ENCODE assay signal across 11 mouse cellular contexts in the genomic region with DNA sequence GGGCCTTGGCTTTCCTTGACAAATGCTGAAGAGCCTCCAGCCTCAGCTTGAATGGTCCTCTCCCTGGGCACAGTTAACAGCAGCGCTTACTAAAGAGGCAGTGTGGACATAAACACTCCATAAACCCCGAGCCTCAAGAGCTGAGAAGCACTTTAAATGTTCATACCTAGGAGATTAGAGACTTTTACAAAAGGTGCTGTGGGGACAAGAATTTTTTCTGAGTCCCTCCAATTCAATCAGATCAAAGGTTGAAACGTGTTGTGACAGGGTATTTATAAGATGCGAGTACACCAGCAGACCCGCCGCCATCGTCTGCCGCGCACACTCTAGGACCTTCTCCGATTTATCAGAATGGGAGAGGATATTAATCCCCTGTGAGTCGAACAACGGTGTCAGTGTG. TPM values are rescaled to one million over a fixed set of nuclear protein-coding genes. Genes with fewer than 3 reads are reported as not detected.
DNase-seq lines count a peak whose midpoint lies in the region; ATAC-seq and TF ChIP-seq lines count a peak whose summit lies in the region.
"Had no signal": no experiment of that assay in that cellular context is flagged by ENCODE, and none has a peak within 500 bp of the region (broad histone marks: within the 10 kb centered on the region; RNA-seq: fewer than 3 reads in every experiment).

No protein-coding gene starts in this region.

- peak; percentile 84 for DNase-seq in heart, adult 11 months
- no peak for DNase-seq in heart, adult 9 months (ENCODE audit: low spot score in 2 of 2)
- DNase-seq in R1 (ENCODE audit: low read depth, low spot score), result peak; percentile 16
- peak; percentile 44 for DNase-seq in heart, postnatal 0 days (ENCODE audit: low spot score)
- DNase-seq in thymus, postnatal 0 days (ENCODE audit: low spot score), result no peak
- no peak for DNase-seq in urinary bladder, postnatal 14 days (ENCODE audit: low spot score)
- DNase-seq: gastrocnemius, postnatal 36 days had no signal

- peak overlapping the region; percentile 26; the same call in 1 of the 2 replicates for H3K9ac ChIP-seq in heart, postnatal 0 days (replicated peaks; ENCODE audit: low read depth, low read length)
- 0 out of 2 replicates have a peak overlapping the region, but pooled peaks have one; percentile 9 for H3K9ac ChIP-seq in liver, embryonic 16.5 days (ENCODE audit: low read depth, low read length)

- 0 out of 2 replicates have a peak overlapping the region, but pooled peaks have one; percentile 16 for H3K27ac ChIP-seq in heart, postnatal 0 days (ENCODE audit: low read depth)
- peak overlapping the region; percentile 50 for H3K27ac ChIP-seq in liver, embryonic 16.5 days (ENCODE audit: low read length)

- TF ChIP-seq CTCF in heart, postnatal 0 days (IDR thresholded peaks at IDR 0.05; ENCODE audit: low read depth), result no peak

- 7% methylated on average over 12 of the region's 12 CpGs for WGBS in heart, postnatal 0 days
- 3% methylated on average over 12 of the region's 12 CpGs for WGBS in liver, embryonic 16.5 days (ENCODE audit: insufficient replicate concordance)

- no peaks in the 10 kb centered on the region for H3K36me3 ChIP-seq in heart, postnatal 0 days (replicated peaks; ENCODE audit: control insufficient read depth, insufficient read depth, low read length)
- no peaks in the 10 kb centered on the region for H3K36me3 ChIP-seq in liver, embryonic 16.5 days (ENCODE audit: control insufficient read depth, insufficient read depth)

- no peaks in the 10 kb centered on the region for H3K4me1 ChIP-seq in heart, postnatal 0 days (ENCODE audit: control insufficient read depth, insufficient read depth)
- H3K4me1 ChIP-seq in liver, embryonic 16.5 days (ENCODE audit: control insufficient read depth, low read depth, low read length), result no peaks in the 10 kb centered on the region; the same call in 1 of the 2 replicates

- ATAC-seq in heart, postnatal 0 days (ENCODE audit: insufficient read depth, low read depth), result no peak
- no peak for ATAC-seq in liver, embryonic 16.5 days (ENCODE audit: low read depth)
- ATAC-seq in erythroblast, adult 5-6 weeks (replicated peaks; ENCODE audit: low FRiP score, poor library complexity, severe bottlenecking), result no peak

- TF ChIP-seq EP300 in heart, postnatal 0 days (IDR thresholded peaks at IDR 0.05; ENCODE audit: low read depth), result no peak

- peaks cover 11% of the 10 kb centered on the region; the same call in 1 of the 2 replicates for H3K27me3 ChIP-seq in heart, postnatal 0 days (ENCODE audit: control insufficient read depth, insufficient read depth, low read length)
- H3K27me3 ChIP-seq in liver, embryonic 16.5 days (ENCODE audit: control insufficient read depth, insufficient read depth, low read depth, low read length), result peaks cover 82% of the 10 kb centered on the region

- no peaks in the 10 kb centered on the region for H3K9me3 ChIP-seq in heart, postnatal 0 days (replicated peaks; ENCODE audit: control insufficient read depth, low read length)
- no peaks in the 10 kb centered on the region for H3K9me3 ChIP-seq in liver, embryonic 16.5 days (replicated peaks; ENCODE audit: control insufficient read depth, low read length)

- peak overlapping the region; percentile 88 for H3K4me3 ChIP-seq in heart, postnatal 0 days (ENCODE audit: low read depth, low read length)
- peak overlapping the region; percentile 62 for H3K4me3 ChIP-seq in liver, embryonic 16.5 days (ENCODE audit: low read depth, low read length)

- peak overlapping the region; percentile 93 for H3K4me2 ChIP-seq in heart, postnatal 0 days (ENCODE audit: low read depth, low read length)
- H3K4me2 ChIP-seq in liver, embryonic 16.5 days (ENCODE audit: low read depth, low read length), result peak overlapping the region; percentile 53

RNA-seq across cellular contexts. Expression of a gene that starts 1.2 kb away (rescaled TPM):
- total RNA-seq in heart, postnatal 0 days (2014; rRNA removed; ENCODE audit: low replicate concordance), result 23.1 and 31.5 TPM in 2 replicates
- 17.3 and 17.8 TPM in 2 replicates for polyA plus RNA-seq in heart, postnatal 0 days (2015; fragmentation: Nextera tagmentation; extraction: Ambion mirVana)
- 6.8 and 7.6 TPM in 2 replicates for polyA plus RNA-seq in liver, embryonic 16.5 days (2015; fragmentation: Nextera tagmentation; extraction: Ambion mirVana)
- polyA plus RNA-seq in thymus, postnatal 0 days (2015; fragmentation: Nextera tagmentation; extraction: Ambion mirVana), result 0.12 TPM in 2 replicates
- total RNA-seq in erythroblast, adult 5-6 weeks (2015; ENCODE audit: low replicate concordance), result not detected in 2 replicates
- not detected in 2 replicates for total RNA-seq in erythroblast, adult 5-6 weeks (2017; ENCODE audit: low replicate concordance)
- total RNA-seq: common myeloid progenitor, adult 5-6 weeks; monocyte, adult 5-6 weeks had no signal

Comparison
In these comparisons a context has a peak if more than half of its experiments do, and no peak if none do; other contexts are left out.
1. DNase-seq: peak in heart, adult 11 months (single experiment), R1 (single experiment) and heart, postnatal 0 days (single experiment); none in heart, adult 9 months (0 of 2), thymus, postnatal 0 days (single experiment) and urinary bladder, postnatal 14 days (single experiment).